Mouse (Mus musculus) cerebellum, adult 11 months (tissue): ENCODE data around the gene Dlgap1.
A peak's percentile ranks its signal among the peaks of the same experiment; 100 is the strongest.

Experiments used
- DNase-seq: peaks from one replicate; pipeline ENCODE4 v3.0.0; 2022

Gene Dlgap1

GRCm38 (mm10) chr17:70191228-70191627 is 222.4 kb downstream of the Dlgap1 start:
- DNase-seq, result no peak

GRCm38 (mm10) chr17:70222891-70223290 is 254.0 kb downstream of the Dlgap1 start:
- peak; percentile 19 for DNase-seq

DNA sequence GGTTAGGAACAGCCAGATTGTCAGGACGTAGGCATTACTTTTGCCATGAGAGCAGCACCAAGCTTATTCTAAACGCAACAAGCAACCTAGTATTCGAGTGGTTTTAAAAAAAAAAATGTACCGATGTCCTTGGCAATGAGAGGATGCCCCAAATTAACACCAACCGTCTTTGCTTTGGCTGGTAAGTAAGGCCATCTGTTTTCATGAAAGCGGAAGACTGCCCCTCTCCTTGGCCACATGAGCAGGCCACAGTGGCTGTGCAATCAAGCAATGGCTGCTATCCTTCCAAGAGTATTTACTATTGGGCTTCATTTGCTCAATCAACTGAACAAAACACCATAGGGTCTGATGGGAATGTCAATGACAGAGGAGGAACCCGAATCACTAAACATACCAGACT is 278.5 kb downstream of the Dlgap1 start:
- DNase-seq, result peak; percentile 70

- no peak for DNase-seq
These were observed 279.4 kb downstream of the Dlgap1 start for GRCm38 (mm10) chr17:70248250-70248649.

DNA sequence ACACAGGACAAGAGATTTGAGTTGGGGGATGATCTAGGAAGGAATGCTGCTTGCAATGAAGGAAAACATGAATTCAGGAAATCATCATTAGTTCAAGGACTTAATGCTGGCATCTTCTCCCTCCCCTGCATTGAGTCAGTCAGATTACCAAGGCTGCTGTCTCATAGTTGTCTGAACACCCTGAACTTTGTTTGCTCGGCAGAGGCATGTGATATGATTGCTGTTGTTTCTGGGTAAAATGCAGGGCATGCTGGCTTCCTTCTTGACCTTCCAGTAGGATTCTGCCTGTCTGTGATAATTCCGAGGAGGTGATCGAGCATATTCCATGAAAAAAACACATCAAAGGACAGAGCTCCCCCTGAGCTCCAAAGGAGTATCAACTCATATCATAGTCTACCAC is 283.6 kb downstream of the Dlgap1 start:
- no peak for DNase-seq

GRCm38 (mm10) chr17:70256371-70256770 is 287.5 kb downstream of the Dlgap1 start:
- DNase-seq, result no peak

DNA sequence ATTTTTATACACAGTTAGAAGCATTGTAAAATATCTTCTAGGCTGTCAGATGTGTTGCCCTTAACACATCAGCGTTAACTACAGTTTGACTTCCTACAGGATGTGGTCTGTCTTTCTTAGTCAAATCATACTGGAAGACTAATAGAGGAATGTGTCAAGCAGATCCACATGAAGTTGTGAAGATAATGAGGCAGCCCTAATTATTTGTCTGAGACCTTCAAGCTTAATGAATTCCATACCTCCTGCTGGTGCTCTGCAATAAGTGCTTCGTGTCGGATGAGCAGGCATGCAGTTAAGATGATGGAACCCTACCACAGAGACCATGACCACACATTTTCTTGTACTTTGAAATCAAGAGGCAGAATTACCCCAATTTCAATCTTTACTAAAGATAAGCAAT is 294.3 kb downstream of the Dlgap1 start:
- no peak for DNase-seq

- peak; percentile 72 for DNase-seq
These were observed 303.3 kb downstream of the Dlgap1 start for GRCm38 (mm10) chr17:70272125-70272524.

- DNase-seq, result no peak
These were observed 318.8 kb downstream of the Dlgap1 start for GRCm38 (mm10) chr17:70287708-70288107.

DNA sequence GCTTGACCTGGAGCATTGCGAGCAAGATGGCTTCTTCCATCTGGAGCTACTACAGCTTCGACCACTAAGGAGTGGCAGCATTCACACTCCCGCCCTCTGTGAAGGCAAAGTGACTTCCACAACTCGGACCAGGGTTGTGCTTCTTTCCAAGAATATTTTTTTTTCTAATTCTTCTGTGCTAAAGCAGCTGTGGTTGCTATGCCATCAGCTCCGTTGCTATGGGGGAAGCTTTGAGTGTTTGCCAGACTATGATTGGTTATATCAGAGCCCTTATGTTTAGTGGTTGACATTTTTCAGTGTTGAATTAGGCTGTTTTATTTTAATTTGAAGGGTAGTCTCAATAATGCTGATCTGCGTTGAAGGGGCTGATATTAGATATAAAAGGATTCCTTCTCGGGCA is 325.2 kb downstream of the Dlgap1 start:
- no peak for DNase-seq

GRCm38 (mm10) chr17:70301941-70302478 is 333.1 kb downstream of the Dlgap1 start:
- DNase-seq, result no peak

DNA sequence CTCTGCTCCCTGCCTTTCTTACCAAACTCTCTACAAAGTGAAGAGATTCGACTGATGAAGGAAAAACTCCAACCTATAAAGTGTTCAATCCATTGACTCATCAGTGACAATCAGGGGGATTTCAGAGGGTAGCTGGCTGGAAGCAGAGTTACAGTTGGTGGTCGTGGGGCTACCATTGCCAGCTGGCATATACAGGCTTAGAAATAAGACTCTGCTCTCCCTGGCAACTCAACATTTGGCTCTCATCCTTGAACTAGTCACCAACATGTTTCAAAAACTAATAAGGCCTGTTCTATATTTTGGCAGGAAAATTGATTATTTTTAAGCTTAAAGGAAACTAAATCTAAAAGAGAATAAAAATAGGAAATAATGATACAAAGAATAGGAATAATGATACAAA is 333.8 kb downstream of the Dlgap1 start:
- DNase-seq, result no peak

DNA sequence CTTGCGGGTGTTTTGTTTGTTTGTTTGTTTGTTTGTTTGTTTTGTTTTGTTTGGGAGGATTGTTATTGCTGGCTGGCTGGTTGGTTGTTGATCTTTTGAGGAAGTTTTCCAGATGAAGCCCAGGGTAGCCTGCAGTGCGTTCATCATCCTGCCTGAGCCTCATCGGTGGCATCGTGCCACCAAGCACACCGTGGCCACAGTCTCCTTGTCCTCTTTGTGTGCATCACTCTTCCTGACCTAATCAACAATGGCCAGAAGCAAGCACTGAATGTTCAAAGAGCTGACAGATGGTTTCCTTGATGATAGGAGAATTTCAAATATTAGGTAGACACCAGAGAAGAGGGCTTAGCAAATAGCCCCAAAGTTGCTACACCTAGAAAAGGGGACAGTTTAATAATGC is 336.1 kb downstream of the Dlgap1 start:
- peak; percentile 63 for DNase-seq

GRCm38 (mm10) chr17:70307418-70308176 is 338.7 kb downstream of the Dlgap1 start:
- no peak for DNase-seq

DNA sequence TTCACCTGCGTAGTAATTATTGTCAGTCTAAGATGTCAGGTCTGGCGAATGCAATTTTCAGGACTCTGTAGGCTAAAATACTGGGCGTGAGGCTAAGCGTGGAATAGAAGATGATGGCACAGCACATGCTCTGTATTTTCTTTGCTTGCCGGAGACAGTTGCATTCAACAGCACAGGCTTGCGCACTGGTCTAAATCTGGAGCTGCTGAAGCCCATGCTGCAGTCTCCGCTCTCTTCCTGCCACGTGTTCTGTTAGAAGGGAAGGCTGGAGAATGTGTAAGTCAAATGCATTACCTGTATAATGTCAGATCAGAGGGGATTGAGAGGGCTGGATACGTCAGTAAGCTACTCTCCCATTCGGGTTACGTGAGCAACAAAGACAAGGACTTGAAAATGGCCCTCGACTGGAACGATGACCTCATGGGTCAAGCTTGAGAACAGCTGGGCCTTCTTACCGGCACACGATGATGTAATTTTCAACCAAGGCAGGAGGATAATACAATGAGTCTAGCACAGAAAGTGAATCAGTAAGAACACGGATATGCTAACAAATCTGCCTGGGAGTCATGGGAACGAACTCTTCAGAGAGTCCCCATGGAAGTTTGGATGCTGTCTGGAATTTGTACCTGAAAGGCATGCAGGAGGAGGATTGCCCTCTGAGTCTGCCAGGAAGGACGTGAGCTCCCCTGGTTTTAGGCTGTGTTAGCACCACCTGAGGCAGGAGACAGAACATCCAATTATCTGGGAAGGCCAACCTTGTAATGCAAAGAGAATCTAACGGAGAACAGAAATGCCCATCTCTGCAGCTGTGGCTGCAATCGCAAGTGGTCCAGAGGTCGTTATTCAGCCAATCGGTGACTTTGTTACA is 339.7 kb downstream of the Dlgap1 start:
- no peak for DNase-seq

- DNase-seq, result no peak
These were observed 347.5 kb downstream of the Dlgap1 start for GRCm38 (mm10) chr17:70316327-70316726.

DNA sequence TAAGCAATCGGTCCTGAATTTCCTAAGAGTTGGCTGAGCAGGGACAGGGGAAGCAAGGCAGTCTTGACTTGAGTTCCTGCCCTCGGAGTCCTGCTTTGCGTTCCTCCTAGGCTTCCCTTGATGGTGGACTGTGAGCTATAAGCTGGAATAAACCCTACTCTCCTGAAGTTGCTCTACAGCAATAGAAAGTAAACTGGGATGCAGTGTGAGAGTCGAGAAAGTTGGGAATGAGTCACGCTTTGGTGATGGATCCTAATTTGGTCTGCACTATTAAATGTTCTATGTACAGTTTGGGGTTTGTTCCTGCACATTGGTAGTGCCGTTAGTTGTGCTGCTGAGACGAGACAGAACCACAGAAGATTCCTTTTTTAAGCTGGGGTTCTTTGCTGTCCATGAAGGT is 348.9 kb downstream of the Dlgap1 start:
- no peak for DNase-seq

DNA sequence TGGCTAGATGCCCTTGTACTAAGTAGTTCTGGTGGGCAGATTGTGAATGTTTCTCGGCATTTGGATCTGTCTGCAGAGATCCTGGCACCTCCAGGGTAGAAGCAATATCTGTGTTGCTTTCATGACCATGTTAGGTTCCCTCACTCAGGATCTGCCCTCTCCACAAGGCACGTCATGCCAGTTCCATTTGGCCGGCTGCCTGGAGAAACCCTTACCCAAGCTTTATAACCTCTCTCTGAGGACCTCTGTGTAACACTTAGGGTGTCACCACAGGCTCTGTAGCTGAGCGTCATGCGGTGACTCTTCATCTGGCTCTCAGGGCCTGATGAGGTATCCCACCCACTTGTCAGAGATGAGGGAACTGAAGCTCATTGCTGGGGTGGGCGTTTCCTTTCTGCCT is 353.1 kb downstream of the Dlgap1 start:
- DNase-seq, result no peak

DNA sequence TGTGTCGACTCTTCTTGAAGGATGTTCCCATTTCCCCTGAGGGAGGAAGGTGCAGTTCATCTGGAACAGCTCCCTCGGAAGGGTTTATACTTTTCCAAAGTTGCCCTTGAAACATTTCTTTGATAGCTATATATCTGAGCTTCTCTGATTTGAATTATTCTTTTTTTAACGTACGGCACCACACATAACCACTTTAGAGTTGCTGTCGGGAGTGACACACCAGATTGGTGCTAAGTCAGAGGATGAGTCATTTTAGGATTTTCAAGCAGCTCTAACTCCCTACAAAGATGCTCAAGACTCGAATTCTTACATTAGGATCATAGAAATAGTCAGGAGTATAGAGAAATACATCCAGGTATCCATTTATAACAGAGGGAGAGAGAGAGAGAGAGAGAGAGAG is 364.6 kb downstream of the Dlgap1 start:
- no peak for DNase-seq

DNA sequence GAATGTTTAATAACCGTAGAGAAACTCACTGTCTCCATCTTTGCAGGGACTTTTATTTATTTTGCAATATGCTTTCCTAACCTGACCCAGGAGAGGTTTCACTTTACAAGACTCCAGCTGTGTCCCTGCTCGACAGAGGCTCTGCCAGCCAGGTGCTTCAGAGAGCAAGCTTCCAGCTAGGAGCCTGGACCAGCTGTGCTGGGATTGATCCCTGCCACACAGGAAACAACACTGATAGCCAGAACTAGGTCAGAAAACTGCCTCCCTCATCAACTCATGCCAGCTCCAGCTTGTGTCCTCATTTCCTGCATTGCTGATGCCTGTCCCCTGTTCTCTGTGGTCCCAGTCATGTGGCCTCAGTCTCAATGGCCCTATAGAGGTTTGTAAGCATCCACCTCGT is 365.3 kb downstream of the Dlgap1 start:
- no peak for DNase-seq

DNA sequence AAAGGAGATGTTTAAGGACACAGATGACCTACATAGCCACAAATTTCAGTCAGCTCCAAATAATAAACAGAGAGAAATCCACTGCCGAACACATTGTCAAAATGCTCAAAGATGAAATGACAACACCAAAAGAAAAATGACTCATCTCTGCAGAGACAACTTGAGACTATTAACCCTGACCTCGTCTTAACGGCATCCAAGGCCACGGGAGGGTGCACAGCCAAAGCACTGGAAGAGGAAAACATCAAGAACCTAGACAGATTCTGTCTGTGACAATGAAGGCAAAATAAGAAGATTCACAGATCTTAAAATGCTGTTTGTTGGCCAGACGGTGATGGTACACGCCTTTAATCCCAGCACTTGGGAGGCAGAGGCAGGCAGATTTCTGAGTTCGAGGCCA is 370.9 kb downstream of the Dlgap1 start:
- no peak for DNase-seq

- DNase-seq, result no peak
These were observed 372.4 kb downstream of the Dlgap1 start for GRCm38 (mm10) chr17:70341230-70341629.

DNA sequence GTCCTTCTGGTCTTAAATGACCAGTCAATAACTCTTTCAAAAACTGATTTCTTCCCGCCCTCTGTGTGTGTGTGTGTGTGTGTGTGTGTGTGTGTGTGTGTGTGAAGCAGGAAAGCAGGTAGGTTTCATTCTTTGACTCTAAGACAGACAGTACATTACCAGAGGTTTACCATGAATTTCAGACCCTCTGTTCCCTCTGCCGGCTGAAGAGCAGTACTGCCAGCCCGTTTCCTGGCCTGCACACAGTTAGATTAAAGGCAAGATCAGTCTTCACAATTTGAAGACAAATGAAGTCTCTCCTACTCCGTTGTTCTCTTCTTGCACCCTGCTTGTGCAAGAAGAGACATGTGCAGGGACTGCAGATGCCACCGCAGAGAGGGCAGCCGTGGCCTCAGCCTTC is 373.0 kb downstream of the Dlgap1 start:
- DNase-seq, result peak; percentile 28

- DNase-seq, result no peak
These were observed 378.5 kb downstream of the Dlgap1 start for GRCm38 (mm10) chr17:70347403-70347802.
